Comparison of ENCODE assay signal across 8 mouse cellular contexts in the genomic region with DNA sequence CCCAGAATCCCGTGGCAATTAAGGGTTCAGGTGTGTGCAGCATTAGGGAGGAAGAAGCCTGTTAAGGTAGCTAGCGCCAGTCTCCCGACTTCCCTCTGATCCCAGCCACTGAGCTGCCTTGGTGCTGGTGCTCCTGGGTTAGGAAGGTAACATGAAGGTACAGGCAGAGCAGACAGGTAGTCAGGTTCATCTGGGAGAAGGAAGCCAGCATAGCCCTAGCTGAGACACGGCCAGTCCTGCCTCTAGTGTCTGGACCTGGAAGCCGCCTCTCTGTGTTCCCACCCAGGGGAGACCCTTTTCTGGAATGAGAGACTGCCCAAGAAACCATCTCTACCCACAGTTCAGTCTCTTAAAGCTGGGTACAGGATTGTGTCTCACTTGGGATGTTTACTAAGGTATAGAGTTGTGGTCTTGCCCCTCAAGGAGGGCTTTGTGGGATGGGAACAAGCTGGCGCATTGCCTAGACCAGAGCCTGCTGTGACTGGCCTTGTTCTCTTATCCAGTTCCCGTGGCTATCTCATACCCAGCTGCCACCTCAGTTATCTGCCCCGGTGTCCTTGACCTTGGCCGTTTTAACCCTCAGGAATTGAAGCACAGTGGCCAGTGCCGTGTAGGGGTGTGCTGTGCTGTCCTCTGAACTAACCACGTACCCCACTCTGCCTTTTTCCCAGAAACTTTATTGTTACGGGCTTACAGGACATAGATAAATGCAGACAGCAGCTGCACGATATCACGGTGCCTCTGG. TPM values are rescaled to one million over a fixed set of nuclear protein-coding genes. Genes with fewer than 3 reads are reported as not detected.
A peak's percentile ranks its signal among the peaks of the same experiment; 100 is the strongest.
DNase-seq lines count a peak whose midpoint lies in the region; TF ChIP-seq lines count a peak whose summit lies in the region.

No protein-coding gene starts in this region.

- H3K27ac ChIP-seq in liver, adult 2 months (replicated peaks; ENCODE audit: insufficient read depth, low read depth, low read length) = no peak overlapping the region
- no peak overlapping the region for H3K27ac ChIP-seq in embryonic fibroblast, embryonic 13.5 days (ENCODE audit: insufficient read depth, low read length)
- no peak overlapping the region for H3K27ac ChIP-seq in limb, embryonic 10.5 days
- H3K27ac ChIP-seq in small intestine, adult 2 months (ENCODE audit: insufficient read depth, low read depth, low read length) = no peak overlapping the region

- H3K9me3 ChIP-seq in limb, embryonic 10.5 days (replicated peaks) = no peaks in the 10 kb centered on the region

- DNase-seq in liver, adult 2 months (ENCODE audit: extremely low read depth, low read depth, low spot score) = no peak
- DNase-seq in liver = no peak
- DNase-seq in limb, embryonic 10.5 days (ENCODE audit: low spot score) = no peak
- no peak for DNase-seq in embryo, embryonic 10.5 days (ENCODE audit: low spot score)
- DNase-seq in left cerebral cortex, adult 8-10 months (ENCODE audit: low spot score in 2 of 2) = no peak
- DNase-seq in yolk sac, embryonic 10.5 days (ENCODE audit: low spot score) = no peak

- H3K79me2 ChIP-seq in liver, adult 2 months (ENCODE audit: control insufficient read depth, insufficient read depth, low read length) = peaks cover 6% of the 10 kb centered on the region; the same call in 1 of the 2 replicates

- peak overlapping the region; percentile 28; the same call in 1 of the 2 replicates for H3K4me3 ChIP-seq in liver, adult 2 months (ENCODE audit: insufficient read depth, low read depth, low read length)
- peak overlapping the region; percentile 84 for H3K4me3 ChIP-seq in embryonic fibroblast, embryonic 13.5 days (ENCODE audit: insufficient read depth, low read length)
- peak overlapping the region; percentile 89 for H3K4me3 ChIP-seq in limb, embryonic 10.5 days
- H3K4me3 ChIP-seq in small intestine, adult 2 months (ENCODE audit: low read depth, low read length) = peak overlapping the region; percentile 98

- 74% methylated on average over 14 of the region's 14 CpGs for WGBS in liver, adult 2 months
- WGBS in limb, embryonic 10.5 days = 93% methylated on average over 14 of the region's 14 CpGs
- WGBS in small intestine, adult 2 months = 72% methylated on average over 14 of the region's 14 CpGs

- TF ChIP-seq POLR2A in liver, adult 2 months (IDR thresholded peaks at IDR 0.05; ENCODE audit: extremely low read depth, insufficient read depth, low read length) = no peak
- no peak for TF ChIP-seq POLR2A in embryonic fibroblast, embryonic 13.5 days (IDR thresholded peaks at IDR 0.05; ENCODE audit: low read depth, low read length)
- TF ChIP-seq POLR2A in small intestine, adult 2 months (IDR thresholded peaks at IDR 0.05; ENCODE audit: low read depth, low read length) = no peak

- H3K36me3 ChIP-seq in liver, adult 2 months (ENCODE audit: control insufficient read depth, insufficient read depth, low read length) = peaks cover 10% of the 10 kb centered on the region; the same call in 1 of the 2 replicates
- H3K36me3 ChIP-seq in limb, embryonic 10.5 days = peaks cover 50% of the 10 kb centered on the region
- H3K36me3 ChIP-seq in small intestine, adult 2 months (ENCODE audit: control insufficient read depth, insufficient read depth, low read length) = peaks cover 29% of the 10 kb centered on the region

- no peak for TF ChIP-seq CTCF in liver, adult 2 months (IDR thresholded peaks at IDR 0.05; ENCODE audit: low read depth, low read length)
- TF ChIP-seq CTCF in embryonic fibroblast, embryonic 13.5 days (IDR thresholded peaks at IDR 0.05; ENCODE audit: borderline replicate concordance, insufficient read depth, low read length) = no peak
- TF ChIP-seq CTCF in small intestine, adult 2 months (IDR thresholded peaks at IDR 0.05; ENCODE audit: extremely low read depth, insufficient read length, insufficient replicate concordance, low read depth, low read length) = no peak

- no peaks in the 10 kb centered on the region for H3K27me3 ChIP-seq in liver, adult 2 months (ENCODE audit: control insufficient read depth, insufficient read depth, low read length)
- H3K27me3 ChIP-seq in limb, embryonic 10.5 days (ENCODE audit: low read depth, poor library complexity, severe bottlenecking) = no peaks in the 10 kb centered on the region
- H3K27me3 ChIP-seq in small intestine, adult 2 months (ENCODE audit: control insufficient read depth, insufficient read depth, low read length) = no peaks in the 10 kb centered on the region

- no peak overlapping the region for H3K9ac ChIP-seq in liver, adult 2 months (ENCODE audit: low read depth, low read length)

- H3K4me1 ChIP-seq in liver, adult 2 months (ENCODE audit: control insufficient read depth, insufficient read depth, low read length) = peaks cover 11% of the 10 kb centered on the region; the same call in 1 of the 2 replicates
- H3K4me1 ChIP-seq in embryonic fibroblast, embryonic 13.5 days (ENCODE audit: control insufficient read depth, insufficient read depth, low read length) = no peaks in the 10 kb centered on the region
- peaks cover 11% of the 10 kb centered on the region for H3K4me1 ChIP-seq in limb, embryonic 10.5 days
- peaks cover 5% of the 10 kb centered on the region; the same call in 1 of the 2 replicates for H3K4me1 ChIP-seq in small intestine, adult 2 months (ENCODE audit: control insufficient read depth, insufficient read depth, insufficient read length, low read length)

RNA-seq across cellular contexts. Expression of a gene that starts 8.9 kb away (rescaled TPM):
- 12.9 and 13.8 TPM in 2 replicates for total RNA-seq in liver, adult 2 months (2014; rRNA removed)
- 13.5 and 15.3 TPM in 2 replicates for polyA plus RNA-seq in liver, adult 2 months (2012; rRNA removed)
- 63.2 and 70.4 TPM in 2 replicates for polyA plus RNA-seq in embryonic fibroblast, embryonic 13.5 days (2011; ENCODE audit: insufficient read length, low read depth, missing spikeins)
- polyA plus RNA-seq in limb, embryonic 10.5 days (2016; fragmentation: Nextera tagmentation; extraction: Ambion mirVana) = 170 TPM in 2 replicates
- 10.2 and 19.1 TPM in 2 replicates for polyA plus RNA-seq in small intestine, adult 2 months (2012; rRNA removed)
- total RNA-seq in left cerebral cortex, adult 8-10 months (2022) = 10 to 100 TPM; 45.1 to 50.6 (median 47.1) TPM

Comparison
In these comparisons a context has a peak if more than half of its experiments do, and no peak if none do; other contexts are left out.
1. H3K4me3 ChIP-seq: peak in every context shown above with its lines; median percentile 98 in small intestine, adult 2 months; 89 in limb, embryonic 10.5 days; 84 in embryonic fibroblast, embryonic 13.5 days; 28 in liver, adult 2 months.